Mouse (Mus musculus) T-helper 17 cell (primary cell): ENCODE data around the gene Herc4.

Experiments
- in situ Hi-C, 2 experiments: fragments of 300-600 bp; cut with MboI, MseI; formaldehyde crosslinking; loops; 1 replicate in 1 of 2; 2 replicates in 1 of 2; pipeline ENCODE4 v1.15.1; 2025; ENCODE audit warnings: high pct_unique_total_duplicates in 2 of 2

Herc4 gene

GRCm38 (mm10) chr10:63243493-63244054, at the start of gene Herc4:
TSS of gene Herc4 (plus strand) at chr10:63243810.
- in situ Hi-C loops: no loop called here

GRCm38 (mm10) chr10:63199008-63199407, 44.6 kb upstream of the Herc4 start:
- in situ Hi-C loops: no loop called here

- in situ Hi-C loops: no loop called here
These were observed 42.1 kb upstream of the Herc4 start for GRCm38 (mm10) chr10:63201534-63201933.

GRCm38 (mm10) chr10:63203002-63203401, 40.6 kb upstream of the Herc4 start:
- in situ Hi-C loops: no loop called here

- in situ Hi-C loops: no loop called here
These were observed 39.9 kb upstream of the Herc4 start, which contains the start of gene Mypn for GRCm38 (mm10) chr10:63203728-63204127. TSS of gene Mypn (minus strand) at chr10:63203952.

GRCm38 (mm10) chr10:63208871-63209270, 34.7 kb upstream of the Herc4 start:
- in situ Hi-C loops: no loop called here

- in situ Hi-C loops: no loop called here
These were observed 22.4 kb upstream of the Herc4 start for GRCm38 (mm10) chr10:63221081-63221783.

GRCm38 (mm10) chr10:63224341-63224740, 19.3 kb upstream of the Herc4 start:
- in situ Hi-C loops: no loop called here

GRCm38 (mm10) chr10:63230266-63230665, 13.3 kb upstream of the Herc4 start:
- in situ Hi-C loops: no loop called here

- in situ Hi-C loops: no loop called here
These were observed 12.8 kb upstream of the Herc4 start for GRCm38 (mm10) chr10:63230854-63231253.

GRCm38 (mm10) chr10:63231630-63232029, 12.0 kb upstream of the Herc4 start:
- in situ Hi-C loops: no loop called here

GRCm38 (mm10) chr10:63234133-63234532, 9.5 kb upstream of the Herc4 start:
- in situ Hi-C loops: no loop called here

- in situ Hi-C loops: no loop called here
These were observed 7.7 kb upstream of the Herc4 start for GRCm38 (mm10) chr10:63235889-63236288.

GRCm38 (mm10) chr10:63236663-63237062, 6.9 kb upstream of the Herc4 start:
- in situ Hi-C loops: no loop called here

- in situ Hi-C loops: no loop called here
These were observed 6.4 kb upstream of the Herc4 start for GRCm38 (mm10) chr10:63237206-63237605.

- in situ Hi-C loops: no loop called here
These were observed 5.5 kb upstream of the Herc4 start for GRCm38 (mm10) chr10:63238090-63238489.

GRCm38 (mm10) chr10:63239848-63240247, 3.8 kb upstream of the Herc4 start:
- in situ Hi-C loops: no loop called here

GRCm38 (mm10) chr10:63240868-63241271, 2.7 kb upstream of the Herc4 start:
- in situ Hi-C loops: no loop called here

GRCm38 (mm10) chr10:63242798-63243435, 693 bp upstream of the Herc4 start:
- in situ Hi-C loops: no loop called here

GRCm38 (mm10) chr10:63244055-63244671, 553 bp downstream of the Herc4 start:
- in situ Hi-C loops: no loop called here

- in situ Hi-C loops: no loop called here
These were observed 1.1 kb downstream of the Herc4 start for GRCm38 (mm10) chr10:63244746-63245145.

- in situ Hi-C loops: no loop called here
These were observed 2.2 kb downstream of the Herc4 start for GRCm38 (mm10) chr10:63245846-63246245.
